Mouse (Mus musculus) neural tube, embryonic 14.5 days (tissue): ENCODE results near the gene Gm28230. TPM values are rescaled to one million over a fixed set of nuclear protein-coding genes. Genes with fewer than 3 reads are reported as not detected.

ENCODE experiments used
- ATAC-seq: fragments of 200-750 bp; cut with Nextera tagmentation; 2 replicates; pipeline ENCODE4 v1.8.0; 2017; ENCODE audit warnings: low read depth, mild to moderate bottlenecking, moderate TSS enrichment, moderate library complexity
- H3K27ac ChIP-seq: fragments of 300-500 bp; sonication (generic); 2 replicates; pipeline ENCODE4 v1.5.1; 2014; ENCODE audit warnings: low read depth, mild to moderate bottlenecking, control low read depth, low read length, moderate library complexity, mixed read lengths
- H3K27me3 ChIP-seq: fragments of 300-500 bp; sonication (generic); 2 replicates; pipeline ENCODE4 v1.6.1; 2014; ENCODE audit warnings: low read length; ENCODE audit not compliant: control insufficient read depth, insufficient read depth
- H3K36me3 ChIP-seq: fragments of 300-500 bp; sonication (generic); 2 replicates; pipeline ENCODE4 v1.6.1; 2014; ENCODE audit warnings: low read length, mixed read lengths; ENCODE audit not compliant: control insufficient read depth, insufficient read depth
- H3K4me1 ChIP-seq: fragments of 300-500 bp; sonication (generic); 2 replicates; pipeline ENCODE4 v1.6.1; 2014; ENCODE audit warnings: low read length; ENCODE audit not compliant: control insufficient read depth, insufficient read depth
- H3K4me2 ChIP-seq: fragments of 300-500 bp; sonication (generic); 2 replicates; pipeline ENCODE4 v1.6.1; 2014; ENCODE audit warnings: mild to moderate bottlenecking, low read depth, low read length, control low read depth
- H3K4me3 ChIP-seq: fragments of 300-500 bp; sonication (generic); 2 replicates; pipeline ENCODE4 v1.5.1; 2014; ENCODE audit warnings: low read depth, low read length, control low read depth, mixed read lengths
- H3K9ac ChIP-seq: fragments of 300-500 bp; sonication (generic); replicated peaks from 2 replicates; pipeline ENCODE4 v1.6.1; 2014; ENCODE audit warnings: low read depth, mild to moderate bottlenecking, control low read depth, low read length, mixed read lengths
- H3K9me3 ChIP-seq: fragments of 300-500 bp; sonication (generic); 2 replicates; pipeline ENCODE4 v1.6.1; 2016; ENCODE audit warnings: low read length; ENCODE audit not compliant: control insufficient read depth
- WGBS: fragments of 180-500 bp; shearing (Covaris S2); extraction: QIAGEN DNeasy Blood & Tissue Kit; methylation state at CpG from one replicate; pipeline ENCODE4 v1.1.7; 2014; 5-methylcytosine and 5-hydroxymethylcytosine counted together
- polyA plus RNA-seq: library from polyadenylated mRNA; unstranded; fragments of >200 nt; fragmentation: Nextera tagmentation; extraction: Ambion mirVana; gene quantifications from 2 replicates; pipeline ENCODE4 v1.2.1, GENCODE M21; 2014

Gene Gm28230
- polyA plus RNA-seq, 1 experiment from 2014 or later = 2.5 TPM

- Histone ChIP-seq H3K4me1 (peaks cover 39% of the 10 kb centered on the region), H3K27me3 (no peaks in the 10 kb centered on the region), H3K4me2 (peak overlapping the region; percentile 75), H3K9me3 (no peaks in the 10 kb centered on the region), H3K4me3 (peak overlapping the region; percentile 77), H3K9ac (peak overlapping the region; percentile 99), H3K27ac (peak overlapping the region; percentile 100), H3K36me3 (no peaks in the 10 kb centered on the region)
- WGBS = under 1% methylated on average over 13 of the region's 13 CpGs
- ATAC-seq = no peak
Observed at GRCm38 (mm10) chr2:74706393-74706960, 20.1 kb upstream of the Gm28230 start.

- no peak for ATAC-seq
- Histone ChIP-seq H3K4me2 (peak overlapping the region; percentile 75), H3K4me1 (peaks cover 39% of the 10 kb centered on the region), H3K9ac (peak overlapping the region; percentile 56), H3K27ac (peak overlapping the region; percentile 73), H3K9me3 (no peaks in the 10 kb centered on the region), H3K36me3 (no peaks in the 10 kb centered on the region), H3K4me3 (peak overlapping the region; percentile 77), H3K27me3 (no peaks in the 10 kb centered on the region)
- 11% methylated on average over 7 of the region's 7 CpGs for WGBS
Observed at GRCm38 (mm10) chr2:74707599-74707998, 18.9 kb upstream of the Gm28230 start.

GRCm38 (mm10) chr2:74708676-74709075 is 17.9 kb upstream of the Gm28230 start:
- Histone ChIP-seq H3K4me2 (peak overlapping the region; percentile 75), H3K4me1 (peaks cover 33% of the 10 kb centered on the region), H3K27me3 (no peaks in the 10 kb centered on the region), H3K4me3 (peak overlapping the region; percentile 26), H3K9me3 (no peaks in the 10 kb centered on the region), H3K27ac (peak overlapping the region; percentile 75), H3K36me3 (no peaks in the 10 kb centered on the region), H3K9ac (peak overlapping the region; percentile 52)
- WGBS = 11% methylated on average over 4 of the region's 4 CpGs
- no peak for ATAC-seq

GRCm38 (mm10) chr2:74709465-74710419 is 16.8 kb upstream of the Gm28230 start:
- peak overlapping the region; percentile 100 for H3K9ac ChIP-seq

GRCm38 (mm10) chr2:74710929-74711543 is 15.5 kb upstream of the Gm28230 start:
- peak overlapping the region; percentile 100 for H3K27ac ChIP-seq
- no peak for ATAC-seq
- H3K9me3 ChIP-seq = no peaks in the 10 kb centered on the region
- H3K27me3 ChIP-seq = no peaks in the 10 kb centered on the region
- peak overlapping the region; percentile 99 for H3K4me3 ChIP-seq
- peaks cover 34% of the 10 kb centered on the region for H3K4me1 ChIP-seq
- H3K36me3 ChIP-seq = no peaks in the 10 kb centered on the region
- H3K9ac ChIP-seq = peak overlapping the region; percentile 100
- WGBS = 0% methylated on average over 16 of the region's 16 CpGs
- H3K4me2 ChIP-seq = peak overlapping the region; percentile 75

More at GRCm38 (mm10) chr2:74709465-74710419, 16.8 kb upstream of the Gm28230 start:
- 13% methylated on average over 5 of the region's 5 CpGs for WGBS
- Histone ChIP-seq H3K36me3 (no peaks in the 10 kb centered on the region), H3K27me3 (no peaks in the 10 kb centered on the region), H3K4me3 (peak overlapping the region; percentile 99; the same call in 1 of the 2 replicates), H3K9me3 (no peaks in the 10 kb centered on the region), H3K4me1 (peaks cover 29% of the 10 kb centered on the region), H3K4me2 (peak overlapping the region; percentile 75), H3K27ac (peak overlapping the region; percentile 100)
- ATAC-seq = no peak

GRCm38 (mm10) chr2:74711721-74712621 is 14.6 kb upstream of the Gm28230 start, which contains the start of the genes Hoxd3 and Hoxd4:
Gene Hoxd3, plus strand, starts transcription at chr2:74711927.
Gene Hoxd4, plus strand, starts transcription at chr2:74711929.
- Histone ChIP-seq H3K4me1 (peaks cover 39% of the 10 kb centered on the region), H3K9me3 (no peaks in the 10 kb centered on the region), H3K27me3 (no peaks in the 10 kb centered on the region), H3K4me3 (peak within 1 kb of the TSS; percentile 99), H3K36me3 (no peaks in the 10 kb centered on the region), H3K4me2 (peak within 1 kb of the TSS; percentile 75), H3K9ac (peak within 1 kb of the TSS; percentile 100), H3K27ac (peak within 1 kb of the TSS; percentile 100)
- ATAC-seq = peak; percentile 74
- WGBS = under 1% methylated on average over 65 of the region's 65 CpGs

- no peak for ATAC-seq
- H3K27me3 ChIP-seq = no peaks in the 10 kb centered on the region
- WGBS = 2% methylated on average over 19 of the region's 19 CpGs
- H3K9me3 ChIP-seq = no peaks in the 10 kb centered on the region
- H3K4me2 ChIP-seq = peak overlapping the region; percentile 75
- peak overlapping the region; percentile 99 for H3K4me3 ChIP-seq
- H3K9ac ChIP-seq = peak overlapping the region; percentile 100
- H3K27ac ChIP-seq = peak overlapping the region; percentile 100
- peaks cover 51% of the 10 kb centered on the region for H3K4me1 ChIP-seq
- H3K36me3 ChIP-seq = no peaks in the 10 kb centered on the region
Observed at GRCm38 (mm10) chr2:74713239-74714150, 13.0 kb upstream of the Gm28230 start.
